Mouse (Mus musculus) embryonic fibroblast, embryonic 13.5 days (primary cell): ENCODE measurements at regions not wholly inside any gene's neighbourhood (a gene's known extent, or its start where the extent isn't known, plus 50 kb on each side); places are given as distances from the start of the nearest gene placed in this dataset.

Experiments used
- H3K27ac ChIP-seq: 2 replicates; pipeline ENCODE4 v1.5.1; 2012; ENCODE audit warnings: low read length, control low read depth, inconsistent platforms; ENCODE audit not compliant: insufficient read depth
- H3K4me1 ChIP-seq: 2 replicates; pipeline ENCODE4 v1.6.1; 2011; ENCODE audit warnings: low read length; ENCODE audit not compliant: control insufficient read depth, insufficient read depth
- H3K4me3 ChIP-seq: 2 replicates; pipeline ENCODE4 v1.5.1; 2011; ENCODE audit warnings: mild to moderate bottlenecking, control low read depth, low read length; ENCODE audit not compliant: insufficient read depth
- CTCF ChIP-seq: IDR thresholded peaks from 2 replicates; pipeline ENCODE4 v1.5.1; 2011; ENCODE audit warnings: mild to moderate bottlenecking, control low read depth, low read length, moderate library complexity, borderline replicate concordance; ENCODE audit not compliant: insufficient read depth
- POLR2A ChIP-seq: IDR thresholded peaks from 2 replicates; pipeline ENCODE4 v1.6.1; 2011; ENCODE audit warnings: low read depth, mild to moderate bottlenecking, control low read depth, low read length, moderate library complexity

GRCm38 (mm10) chr13:15079148-15079547, 383.9 kb upstream of the Gli3 start:
- Histone ChIP-seq H3K4me1 (no peaks in the 10 kb centered on the region), H3K27ac (no peak overlapping the region), H3K4me3 (no peak overlapping the region)
- no peak for TF ChIP-seq CTCF

- Histone ChIP-seq H3K4me1 (no peaks in the 10 kb centered on the region), H3K4me3 (no peak overlapping the region), H3K27ac (no peak overlapping the region)
- no peak for TF ChIP-seq POLR2A
- no peak for TF ChIP-seq CTCF
Measured at GRCm38 (mm10) chr13:15082255-15082932, 380.6 kb upstream of the Gli3 start.

GRCm38 (mm10) chr13:15094836-15095235, 368.2 kb upstream of the Gli3 start:
- Histone ChIP-seq H3K27ac (no peak overlapping the region), H3K4me3 (no peak overlapping the region), H3K4me1 (no peaks in the 10 kb centered on the region)
- no peak for TF ChIP-seq POLR2A
- TF ChIP-seq CTCF: no peak

GRCm38 (mm10) chr13:15107753-15108305, 355.2 kb upstream of the Gli3 start:
- no peak overlapping the region for H3K27ac ChIP-seq
- TF ChIP-seq POLR2A (no peak), CTCF (no peak)
- H3K4me3 ChIP-seq: no peak overlapping the region
- H3K4me1 ChIP-seq: no peaks in the 10 kb centered on the region

- Histone ChIP-seq H3K27ac (no peak overlapping the region), H3K4me3 (no peak overlapping the region), H3K4me1 (no peaks in the 10 kb centered on the region)
- no peak for TF ChIP-seq CTCF
- TF ChIP-seq POLR2A: no peak
Measured at GRCm38 (mm10) chr13:15113383-15113782, 349.7 kb upstream of the Gli3 start.

GRCm38 (mm10) chr13:15130249-15130648, 332.8 kb upstream of the Gli3 start:
- no peak overlapping the region for H3K4me3 ChIP-seq
- TF ChIP-seq POLR2A (no peak), CTCF (no peak)
- no peaks in the 10 kb centered on the region for H3K4me1 ChIP-seq
- no peak overlapping the region for H3K27ac ChIP-seq

GRCm38 (mm10) chr13:15146167-15146566, 316.9 kb upstream of the Gli3 start:
- H3K4me1 ChIP-seq: no peaks in the 10 kb centered on the region
- H3K27ac ChIP-seq: no peak overlapping the region
- no peak for TF ChIP-seq POLR2A
- TF ChIP-seq CTCF: no peak

GRCm38 (mm10) chr13:15180898-15181297, 282.1 kb upstream of the Gli3 start:
- H3K4me3 ChIP-seq: no peak overlapping the region
- peaks cover 5% of the 10 kb centered on the region; the same call in 1 of the 2 replicates for H3K4me1 ChIP-seq
- no peak for TF ChIP-seq CTCF
- TF ChIP-seq POLR2A: no peak
- H3K27ac ChIP-seq: no peak overlapping the region

More at GRCm38 (mm10) chr13:15146167-15146566, 316.9 kb upstream of the Gli3 start:
- H3K4me3 ChIP-seq: no peak overlapping the region

- no peak overlapping the region; the same call in 1 of the 2 replicates for H3K27ac ChIP-seq
- H3K4me1 ChIP-seq: peaks cover 4% of the 10 kb centered on the region; the same call in 1 of the 2 replicates
- no peak overlapping the region for H3K4me3 ChIP-seq
- no peak for TF ChIP-seq CTCF
- TF ChIP-seq POLR2A: no peak
Measured at GRCm38 (mm10) chr13:15211635-15212352, 251.2 kb upstream of the Gli3 start.

GRCm38 (mm10) chr13:15212353-15212850, 250.6 kb upstream of the Gli3 start:
- TF ChIP-seq CTCF (no peak), POLR2A (no peak)
- Histone ChIP-seq H3K4me1 (peaks cover 4% of the 10 kb centered on the region; the same call in 1 of the 2 replicates), H3K4me3 (no peak overlapping the region), H3K27ac (no peak overlapping the region; the same call in 1 of the 2 replicates)
